Comparison of ENCODE assay signal across 8 mouse cellular contexts in genomic region chr1:75191622-75192402, GRCm38 (mm10). TPM values are rescaled to one million over a fixed set of nuclear protein-coding genes. Genes with fewer than 3 reads are reported as not detected.
A peak's percentile ranks its signal among the peaks of the same experiment; 100 is the strongest.
DNase-seq lines count a peak whose midpoint lies in the region; ATAC-seq lines count a peak whose summit lies in the region.

Gene Ankzf1, plus strand, starts transcription at chr1:75192151.
Gene Atg9a, minus strand, starts transcription at chr1:75192196.

- H3K4me2 ChIP-seq in hindbrain, embryonic 15.5 days = peak within 1 kb of the TSS; percentile 94

- H3K27me3 ChIP-seq in hindbrain, embryonic 15.5 days = no peaks in the 10 kb centered on the region

- H3K9ac ChIP-seq in hindbrain, embryonic 15.5 days = peak within 1 kb of the TSS; percentile 96

- H3K4me1 ChIP-seq in hindbrain, embryonic 15.5 days (replicated peaks) = peaks cover 28% of the 10 kb centered on the region

- under 1% methylated on average over 55 of the region's 56 CpGs for WGBS in hindbrain, embryonic 15.5 days

- ATAC-seq in hindbrain, embryonic 15.5 days (ENCODE audit: low FRiP score, low read depth) = peak; percentile 99

- H3K27ac ChIP-seq in hindbrain, embryonic 15.5 days (replicated peaks) = peak within 1 kb of the TSS; percentile 98

- peak; percentile 97 for DNase-seq in T-cell, adult 2 months (ENCODE audit: low spot score)
- peak; percentile 91 to 92 for DNase-seq in cerebellum, postnatal 36 days
- DNase-seq in frontal cortex, postnatal 36 days (ENCODE audit: low spot score in 2 of 2) = peak; percentile 94 to 96
- DNase-seq in left cerebral cortex, adult 11 months (ENCODE audit: low spot score) = peak; percentile 97
- DNase-seq in lung, postnatal 4 days = peak; percentile 95 to 98
- DNase-seq in retina, postnatal 7 days (ENCODE audit: low read depth, low spot score) = peak; percentile 94
- peak; percentile 83 for DNase-seq in urinary bladder, adult 2 months (ENCODE audit: low spot score)

- H3K36me3 ChIP-seq in hindbrain, embryonic 15.5 days = peaks cover 34% of the 10 kb centered on the region

- H3K4me3 ChIP-seq in hindbrain, embryonic 15.5 days = peak within 1 kb of the TSS; percentile 82

- no peaks in the 10 kb centered on the region for H3K9me3 ChIP-seq in hindbrain, embryonic 15.5 days

RNA-seq across cellular contexts. Expression of gene Ankzf1, which starts in this region (rescaled TPM):
- polyA plus RNA-seq in hindbrain, embryonic 15.5 days (2015; fragmentation: Nextera tagmentation; extraction: Ambion mirVana) = 23.2 and 24.2 TPM in 2 replicates
- polyA plus RNA-seq in urinary bladder, adult 2 months (2012; rRNA removed) = 33.5 and 39.1 TPM in 2 replicates

RNA-seq across cellular contexts. Expression of gene Atg9a, which starts in this region (rescaled TPM):
- 57.5 and 66.3 TPM in 2 replicates for polyA plus RNA-seq in hindbrain, embryonic 15.5 days (2015; fragmentation: Nextera tagmentation; extraction: Ambion mirVana)
- 30.4 and 36.3 TPM in 2 replicates for polyA plus RNA-seq in urinary bladder, adult 2 months (2012; rRNA removed)

Comparison
In these comparisons a context has a peak if more than half of its experiments do, and no peak if none do; other contexts are left out.
1. Peak in every context shown above with its lines: DNase-seq, ATAC-seq, H3K4me3 ChIP-seq and H3K27ac ChIP-seq.